Mouse (Mus musculus) B cell, adult 2 months (primary cell): Measurements from ENCODE around the gene 2510009E07Rik.

Source experiments
- DNase-seq, 2 experiments: peaks; one replicate each; pipeline ENCODE4 v3.0.0; 2022

Gene 2510009E07Rik

GRCm38 (mm10) chr16:21694463-21695241 is at the start of gene 2510009E07Rik:
TSS of gene 2510009E07Rik (minus strand) at chr16:21694665.
- peak; percentile 26 to 34 for DNase-seq

- DNase-seq, result no peak
These were observed 48.9 kb upstream of the 2510009E07Rik start for GRCm38 (mm10) chr16:21743401-21743800.

GRCm38 (mm10) chr16:21742898-21743297 is 48.4 kb upstream of the 2510009E07Rik start:
- no peak for DNase-seq

GRCm38 (mm10) chr16:21742191-21742870 is 47.9 kb upstream of the 2510009E07Rik start:
- DNase-seq, result no peak

- DNase-seq, result no peak
These were observed 47.1 kb upstream of the 2510009E07Rik start for GRCm38 (mm10) chr16:21741542-21741941.

- DNase-seq, result no peak
These were observed 41.2 kb upstream of the 2510009E07Rik start for GRCm38 (mm10) chr16:21735638-21736037.

- DNase-seq, result peak; percentile 78
These were observed 33.5 kb upstream of the 2510009E07Rik start for GRCm38 (mm10) chr16:21727897-21728364.

GRCm38 (mm10) chr16:21727421-21727820 is 33.0 kb upstream of the 2510009E07Rik start:
- DNase-seq, result no peak

- no peak for DNase-seq
These were observed 29.8 kb upstream of the 2510009E07Rik start for GRCm38 (mm10) chr16:21724261-21724660.

GRCm38 (mm10) chr16:21719770-21720169 is 25.3 kb upstream of the 2510009E07Rik start:
- DNase-seq, result peak; percentile 9 to 12

- no peak for DNase-seq
These were observed 20.1 kb upstream of the 2510009E07Rik start for GRCm38 (mm10) chr16:21714516-21714915.

GRCm38 (mm10) chr16:21710321-21710720 is 15.9 kb upstream of the 2510009E07Rik start:
- DNase-seq, result no peak

- no peak for DNase-seq
These were observed 10.2 kb upstream of the 2510009E07Rik start for GRCm38 (mm10) chr16:21704691-21705090.

- DNase-seq, result no peak
These were observed 7.8 kb upstream of the 2510009E07Rik start for GRCm38 (mm10) chr16:21702314-21702690.

- DNase-seq, result no peak
These were observed 7.3 kb upstream of the 2510009E07Rik start for GRCm38 (mm10) chr16:21701611-21702313.

- DNase-seq, result no peak
These were observed 3.7 kb upstream of the 2510009E07Rik start for GRCm38 (mm10) chr16:21698136-21698535.

GRCm38 (mm10) chr16:21696946-21697345 is 2.5 kb upstream of the 2510009E07Rik start:
- DNase-seq, result no peak

- DNase-seq, result peak in 1 of 2 experiments; percentile 6
These were observed 745 bp upstream of the 2510009E07Rik start for GRCm38 (mm10) chr16:21695242-21695578.

GRCm38 (mm10) chr16:21693981-21694462 is 443 bp downstream of the 2510009E07Rik start:
- peak; percentile 51 to 53 for DNase-seq

- no peak for DNase-seq
These were observed 4.2 kb downstream of the 2510009E07Rik start for GRCm38 (mm10) chr16:21690216-21690755.

- DNase-seq, result peak in 1 of 2 experiments; percentile 13
These were observed 5.3 kb downstream of the 2510009E07Rik start for GRCm38 (mm10) chr16:21689141-21689540.

- DNase-seq, result no peak
These were observed 7.1 kb downstream of the 2510009E07Rik start for GRCm38 (mm10) chr16:21687406-21687805.

- DNase-seq, result no peak
These were observed 17.7 kb downstream of the 2510009E07Rik start for GRCm38 (mm10) chr16:21676791-21677190.
